ENCODE assay signal across 9 mouse cellular contexts in the genomic region with DNA sequence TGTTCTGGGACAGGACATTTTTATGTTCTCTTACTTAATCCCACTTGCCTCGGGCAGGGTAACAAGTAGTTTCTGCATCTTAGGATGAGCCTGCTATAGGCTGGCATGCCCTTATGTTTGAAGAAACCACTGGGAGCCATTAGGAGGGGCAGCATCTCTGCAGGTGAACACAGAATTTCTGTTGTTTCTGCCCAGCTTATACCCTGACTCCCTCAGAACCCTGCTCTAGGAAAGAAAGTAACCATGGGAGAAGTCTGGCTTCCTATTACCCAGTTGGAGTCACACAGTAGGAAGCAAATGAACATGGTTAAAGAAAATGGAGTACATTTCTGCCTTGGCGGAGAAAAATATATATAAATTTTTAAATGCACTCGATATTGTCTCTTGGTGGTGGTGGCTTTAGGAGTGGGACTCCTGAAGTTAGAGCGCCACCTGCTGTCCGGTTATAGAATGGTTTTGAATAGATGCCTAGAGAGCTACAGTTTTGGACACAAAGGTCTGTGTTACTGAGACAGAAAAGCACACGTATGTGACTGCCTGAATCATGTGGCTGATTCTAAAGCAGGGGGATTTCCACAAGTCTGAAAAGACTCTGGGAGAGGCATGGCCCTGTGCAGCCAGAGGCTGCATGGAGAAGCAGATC. TPM values are rescaled to one million over a fixed set of nuclear protein-coding genes. Genes with fewer than 3 reads are reported as not detected.
A peak's percentile ranks its signal among the peaks of the same experiment; 100 is the strongest.
DNase-seq lines count a peak whose midpoint lies in the region; ATAC-seq lines count a peak whose summit lies in the region.
"Had no signal": no experiment of that assay in that cellular context is flagged by ENCODE, and none has a peak within 500 bp of the region (broad histone marks: within the 10 kb centered on the region; RNA-seq: fewer than 3 reads in every experiment).

No protein-coding gene starts in this region.

- H3K36me3 ChIP-seq in hindbrain, embryonic 15.5 days = no peaks in the 10 kb centered on the region

- peaks cover 11% of the 10 kb centered on the region for H3K4me1 ChIP-seq in hindbrain, embryonic 15.5 days (replicated peaks)

- H3K9me3 ChIP-seq in hindbrain, embryonic 15.5 days = no peaks in the 10 kb centered on the region

- DNase-seq in WW6 (ENCODE audit: low read depth, low spot score) = peak; percentile 22
- DNase-seq in cerebellum, postnatal 10 days = peak; percentile 93 to 94
- peak; percentile 74 to 84 for DNase-seq in frontal cortex, postnatal 25 days (ENCODE audit: low spot score in 2 of 2)
- DNase-seq in layer of hippocampus, postnatal 14 days (ENCODE audit: low spot score in 2 of 2) = peak; percentile 80 to 88
- DNase-seq in lung, postnatal 36 days = peak; percentile 89
- DNase-seq in right cerebral cortex, adult 2 months (ENCODE audit: low spot score in 2 of 2) = peak; percentile 91 to 93

- no peaks in the 10 kb centered on the region for H3K27me3 ChIP-seq in hindbrain, embryonic 15.5 days

- ATAC-seq in hindbrain, embryonic 15.5 days (ENCODE audit: low FRiP score, low read depth) = peak; percentile 91
- ATAC-seq in erythroid progenitor cell, adult 5-6 weeks (replicated peaks; ENCODE audit: low FRiP score, poor library complexity, severe bottlenecking) = no peak

- H3K27ac ChIP-seq in hindbrain, embryonic 15.5 days (replicated peaks) = no peak overlapping the region

- H3K4me2 ChIP-seq in hindbrain, embryonic 15.5 days = no peak overlapping the region

- 13% methylated on average over 6 of the region's 6 CpGs for WGBS in hindbrain, embryonic 15.5 days

- no peak overlapping the region for H3K4me3 ChIP-seq in hindbrain, embryonic 15.5 days
- H3K4me3 ChIP-seq: erythroblast, embryonic 14.5 days had no signal

- H3K9ac ChIP-seq in hindbrain, embryonic 15.5 days = no peak overlapping the region

RNA-seq across cellular contexts. Expression of gene Lrrc30, which starts 47.5 kb away (rescaled TPM):
- polyA plus RNA-seq in hindbrain, embryonic 15.5 days (2015; fragmentation: Nextera tagmentation; extraction: Ambion mirVana) = not detected in 2 replicates
- not detected for total RNA-seq in layer of hippocampus, postnatal 14 days (2021)
- total RNA-seq in erythroid progenitor cell, adult 5-6 weeks (2015; ENCODE audit: low replicate concordance) = not detected in 2 replicates
- not detected in 2 replicates for total RNA-seq in erythroid progenitor cell, adult 5-6 weeks (2017; ENCODE audit: low replicate concordance)
- polyA plus RNA-seq: erythroblast, embryonic 14.5 days had no signal

Comparison
In these comparisons a context has a peak if more than half of its experiments do, and no peak if none do; other contexts are left out.
1. DNase-seq: peak in every context shown above with its lines; median percentile 94 in cerebellum, postnatal 10 days; 92 in right cerebral cortex, adult 2 months; 89 in lung, postnatal 36 days; 84 in layer of hippocampus, postnatal 14 days; 79 in frontal cortex, postnatal 25 days; 22 in WW6.